Mouse (Mus musculus) heart, postnatal 0 days (tissue): ENCODE data around the gene Nrcam. TPM values are rescaled to one million over a fixed set of nuclear protein-coding genes. Genes with fewer than 3 reads are reported as not detected.

Experiments
- ATAC-seq: fragments of 200-750 bp; cut with Nextera tagmentation; 2 replicates; pipeline ENCODE4 v1.8.0; 2017; ENCODE audit warnings: low read depth, moderate number of reproducible peaks, moderate library complexity; ENCODE audit not compliant: insufficient read depth
- DNase-seq: peaks from one replicate; pipeline ENCODE4 v3.0.0-alpha.2; 2016; ENCODE audit warnings: low spot score
- H3K27ac ChIP-seq: fragments of 300-500 bp; sonication (generic); 2 replicates; pipeline ENCODE4 v1.5.1; 2014; ENCODE audit warnings: low read depth, mild to moderate bottlenecking
- H3K27me3 ChIP-seq: fragments of 300-500 bp; sonication (generic); 2 replicates; pipeline ENCODE4 v1.6.1; 2014; ENCODE audit warnings: low read length, mixed read lengths; ENCODE audit not compliant: control insufficient read depth, insufficient read depth
- H3K36me3 ChIP-seq: fragments of 300-500 bp; sonication (generic); replicated peaks from 2 replicates; pipeline ENCODE4 v1.6.1; 2014; ENCODE audit warnings: low read length, mixed read lengths; ENCODE audit not compliant: control insufficient read depth, insufficient read depth
- H3K4me1 ChIP-seq: fragments of 300-500 bp; sonication (generic); 2 replicates; pipeline ENCODE4 v1.6.1; 2014; ENCODE audit warnings: antibody characterized with exemption; ENCODE audit not compliant: control insufficient read depth, insufficient read depth
- H3K4me2 ChIP-seq: fragments of 300-500 bp; sonication (generic); 2 replicates; pipeline ENCODE4 v1.6.1; 2014; ENCODE audit warnings: low read depth, mild to moderate bottlenecking, low read length, moderate library complexity
- H3K4me3 ChIP-seq: fragments of 300-500 bp; sonication (generic); 2 replicates; pipeline ENCODE4 v1.5.1; 2014; ENCODE audit warnings: low read depth, low read length
- H3K9ac ChIP-seq: fragments of 300-500 bp; sonication (generic); replicated peaks from 2 replicates; pipeline ENCODE4 v1.6.1; 2014; ENCODE audit warnings: low read depth, low read length, mixed read lengths
- H3K9me3 ChIP-seq: fragments of 300-500 bp; sonication (generic); replicated peaks from 2 replicates; pipeline ENCODE4 v1.6.1; 2016; ENCODE audit warnings: low read length; ENCODE audit not compliant: control insufficient read depth
- CTCF ChIP-seq: IDR thresholded peaks from 2 replicates; pipeline ENCODE4 v1.5.1; 2016; ENCODE audit warnings: antibody characterized with exemption, control low read depth, low read depth
- EP300 ChIP-seq: IDR thresholded peaks from 2 replicates; pipeline ENCODE4 v1.6.1; 2016; ENCODE audit warnings: antibody characterized with exemption, low read depth
- WGBS: fragments of 180-500 bp; shearing (Covaris S2); extraction: QIAGEN DNeasy Blood & Tissue Kit; methylation state at CpG from one replicate; pipeline ENCODE4 v1.1.7; 2014; 5-methylcytosine and 5-hydroxymethylcytosine counted together
- polyA plus RNA-seq: library from polyadenylated mRNA; unstranded; fragments of >200 nt; fragmentation: Nextera tagmentation; extraction: Ambion mirVana; gene quantifications from 2 replicates; pipeline ENCODE4 v1.2.1, GENCODE M21; 2015
- total RNA-seq: library from RNA; depleted of rRNA; stranded (reverse); fragments of >200 nt; gene quantifications from 2 replicates; pipeline ENCODE4 v1.2.3, GENCODE M21; 2014; ENCODE audit warnings: low replicate concordance

Gene Nrcam
- total and polyA plus RNA-seq, 2 experiments from 2014 or later: 0.20 to 5.0 TPM

DNA sequence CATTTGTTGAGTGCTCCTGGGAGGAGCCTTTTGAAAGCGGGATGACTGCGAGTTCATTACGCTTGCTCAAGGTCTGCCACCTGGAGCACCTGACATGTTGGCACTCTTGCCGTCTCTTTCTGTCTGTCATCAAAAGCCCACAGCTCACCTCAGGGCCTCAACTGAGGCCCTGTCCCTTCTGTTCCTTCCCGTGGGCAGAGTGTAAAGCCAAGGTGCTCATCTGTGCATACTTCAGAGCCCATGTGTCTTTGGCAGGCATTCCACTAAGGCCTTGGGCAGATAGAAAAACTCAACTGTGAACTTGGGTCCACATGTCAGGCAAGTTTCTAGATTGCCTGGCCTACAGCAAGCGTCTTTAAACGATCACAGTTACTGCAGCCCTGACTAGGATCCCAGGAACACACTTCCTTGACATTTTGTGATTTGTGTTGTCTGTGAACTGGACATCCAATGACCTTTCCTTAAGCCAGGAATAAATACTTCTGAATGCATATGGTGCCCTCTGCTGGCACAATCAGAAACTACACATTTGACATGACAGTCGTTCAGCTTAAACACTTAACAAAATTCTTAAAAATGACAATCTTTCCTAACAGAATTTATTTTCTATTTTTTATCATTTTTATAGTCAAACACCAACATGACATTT is 219.2 kb downstream of the Nrcam start:
- Histone ChIP-seq H3K27me3 (no peaks in the 10 kb centered on the region), H3K36me3 (no peaks in the 10 kb centered on the region), H3K4me1 (no peaks in the 10 kb centered on the region), H3K4me3 (no peak overlapping the region), H3K27ac (no peak overlapping the region), H3K4me2 (no peak overlapping the region), H3K9me3 (no peaks in the 10 kb centered on the region), H3K9ac (no peak overlapping the region)
- 52% methylated on average over 8 of the region's 8 CpGs for WGBS
- TF ChIP-seq EP300 (no peak), CTCF (peak; percentile 75)
- DNase-seq (peak; percentile 47), ATAC-seq (no peak)

- Histone ChIP-seq H3K4me1 (no peaks in the 10 kb centered on the region), H3K4me2 (no peak overlapping the region), H3K9ac (no peak overlapping the region), H3K27me3 (no peaks in the 10 kb centered on the region), H3K36me3 (no peaks in the 10 kb centered on the region), H3K9me3 (no peaks in the 10 kb centered on the region), H3K27ac (no peak overlapping the region), H3K4me3 (no peak overlapping the region)
- 46% methylated on average over 9 of the region's 9 CpGs for WGBS
- TF ChIP-seq EP300 (no peak), CTCF (no peak)
- ATAC-seq: no peak
- no peak for DNase-seq
Measured at GRCm38 (mm10) chr12:44548465-44548864, 219.8 kb downstream of the Nrcam start.

GRCm38 (mm10) chr12:44551614-44552013 is 222.9 kb downstream of the Nrcam start:
- Histone ChIP-seq H3K9me3 (no peaks in the 10 kb centered on the region), H3K9ac (no peak overlapping the region), H3K4me1 (no peaks in the 10 kb centered on the region), H3K36me3 (no peaks in the 10 kb centered on the region), H3K27me3 (no peaks in the 10 kb centered on the region), H3K27ac (no peak overlapping the region), H3K4me3 (no peak overlapping the region), H3K4me2 (no peak overlapping the region)
- DNase-seq: no peak
- ATAC-seq: no peak
- TF ChIP-seq EP300: no peak
- TF ChIP-seq CTCF: no peak

DNA sequence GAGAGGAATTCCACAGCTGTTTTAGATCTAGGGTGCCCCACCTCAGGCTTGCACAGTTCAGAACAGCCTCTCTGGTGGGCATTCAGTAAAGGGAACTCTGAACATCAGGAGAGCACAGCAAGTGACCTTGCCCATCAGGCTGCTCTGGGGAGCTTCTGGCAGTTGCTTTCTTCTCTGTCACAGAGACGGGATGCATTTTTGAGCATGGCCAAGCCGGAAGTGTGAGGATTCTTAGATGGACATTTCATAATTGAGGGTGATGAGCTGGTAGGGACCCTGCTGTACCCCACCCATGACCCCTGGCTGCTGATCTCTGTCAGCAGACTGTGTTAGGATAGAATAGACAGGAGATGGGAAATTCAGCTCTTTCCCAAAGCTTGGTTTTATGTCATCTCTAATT is 225.4 kb downstream of the Nrcam start:
- no peak overlapping the region for H3K27ac ChIP-seq
- no peak overlapping the region for H3K4me2 ChIP-seq
- no peak for DNase-seq
- H3K4me3 ChIP-seq: no peak overlapping the region
- H3K36me3 ChIP-seq: no peaks in the 10 kb centered on the region
- H3K9me3 ChIP-seq: no peaks in the 10 kb centered on the region
- no peak overlapping the region for H3K9ac ChIP-seq
- 50% methylated on average over 2 of the region's 2 CpGs for WGBS
- H3K27me3 ChIP-seq: no peaks in the 10 kb centered on the region
- no peak for TF ChIP-seq CTCF
- no peak for TF ChIP-seq EP300
- no peak for ATAC-seq
- H3K4me1 ChIP-seq: no peaks in the 10 kb centered on the region

DNA sequence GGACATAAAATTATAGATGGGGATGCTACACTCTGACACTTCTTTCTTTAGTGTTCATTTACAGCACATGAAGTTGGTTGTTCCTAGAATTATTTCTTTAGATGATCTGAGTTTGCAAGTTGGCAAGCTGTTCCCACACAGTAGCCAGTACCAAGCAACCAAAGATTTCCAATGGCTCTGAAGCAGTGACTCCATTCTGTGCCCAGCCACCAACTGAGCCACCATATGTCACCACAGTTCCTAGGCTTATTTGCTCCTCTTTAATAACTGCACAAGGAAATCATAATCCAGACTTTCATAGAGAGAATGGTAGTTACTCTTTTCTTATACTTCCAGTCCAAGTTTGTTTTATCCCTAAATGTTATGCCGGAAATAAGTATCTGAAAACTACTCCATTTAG is 226.1 kb downstream of the Nrcam start:
- no peaks in the 10 kb centered on the region for H3K4me1 ChIP-seq

GRCm38 (mm10) chr12:44560002-44560401 is 231.3 kb downstream of the Nrcam start:
- H3K4me2 ChIP-seq: no peak overlapping the region
- DNase-seq: no peak
- no peak for ATAC-seq
- H3K4me3 ChIP-seq: no peak overlapping the region
- H3K36me3 ChIP-seq: no peaks in the 10 kb centered on the region
- no peak for TF ChIP-seq EP300
- TF ChIP-seq CTCF: no peak
- no peaks in the 10 kb centered on the region for H3K27me3 ChIP-seq
- H3K9ac ChIP-seq: no peak overlapping the region
- H3K27ac ChIP-seq: no peak overlapping the region
- no peaks in the 10 kb centered on the region for H3K9me3 ChIP-seq
- H3K4me1 ChIP-seq: no peaks in the 10 kb centered on the region

More for the DNA sequence above, 226.1 kb downstream of the Nrcam start:
- H3K36me3 ChIP-seq: no peaks in the 10 kb centered on the region
- TF ChIP-seq CTCF (no peak), EP300 (no peak)
- H3K4me2 ChIP-seq: no peak overlapping the region
- no peak overlapping the region for H3K27ac ChIP-seq
- ATAC-seq (no peak), DNase-seq (no peak)
- H3K9ac ChIP-seq: no peak overlapping the region
- no peak overlapping the region for H3K4me3 ChIP-seq
- no peaks in the 10 kb centered on the region for H3K9me3 ChIP-seq
- H3K27me3 ChIP-seq: no peaks in the 10 kb centered on the region
- 88% methylated on average over 1 of the region's 1 CpGs for WGBS
